Mouse (Mus musculus) heart, embryonic 15.5 days (tissue): ENCODE results near the gene Dut. TPM values are rescaled to one million over a fixed set of nuclear protein-coding genes. Genes with fewer than 3 reads are reported as not detected.

Source experiments
- ATAC-seq: fragments of 200-750 bp; cut with Nextera tagmentation; replicated peaks from 2 replicates; pipeline ENCODE4 v1.8.0; 2017; ENCODE audit warnings: low read depth, moderate TSS enrichment; ENCODE audit not compliant: insufficient number of reproducible peaks, insufficient read depth, low FRiP score
- H3K27ac ChIP-seq: fragments of 300-500 bp; sonication (generic); 2 replicates; pipeline ENCODE4 v1.5.1; 2015; ENCODE audit warnings: mild to moderate bottlenecking, inconsistent platforms
- H3K27me3 ChIP-seq: fragments of 300-500 bp; sonication (generic); 2 replicates; pipeline ENCODE4 v1.6.1; 2015; ENCODE audit warnings: inconsistent platforms
- H3K36me3 ChIP-seq: fragments of 300-500 bp; sonication (generic); 2 replicates; pipeline ENCODE4 v1.6.1; 2015; ENCODE audit warnings: mild to moderate bottlenecking, inconsistent platforms
- H3K4me1 ChIP-seq: fragments of 300-500 bp; sonication (generic); replicated peaks from 2 replicates; pipeline ENCODE4 v1.6.1; 2015; ENCODE audit warnings: inconsistent platforms
- H3K4me2 ChIP-seq: fragments of 300-500 bp; sonication (generic); 2 replicates; pipeline ENCODE4 v1.6.1; 2015; ENCODE audit warnings: inconsistent platforms, mild to moderate bottlenecking, moderate library complexity
- H3K4me3 ChIP-seq: fragments of 300-500 bp; sonication (generic); 2 replicates; pipeline ENCODE4 v1.5.1; 2015; ENCODE audit warnings: mild to moderate bottlenecking, inconsistent platforms
- H3K9ac ChIP-seq: fragments of 300-500 bp; sonication (generic); 2 replicates; pipeline ENCODE4 v1.6.1; 2015; ENCODE audit warnings: mild to moderate bottlenecking, inconsistent platforms
- H3K9me3 ChIP-seq: fragments of 300-500 bp; sonication (generic); replicated peaks from 2 replicates; pipeline ENCODE4 v1.6.1; 2016; ENCODE audit warnings: inconsistent platforms
- WGBS: fragments of 180-500 bp; shearing (Covaris S2); methylation state at CpG from one replicate; pipeline ENCODE4 v1.1.7; 2015; ENCODE audit warnings: mixed read lengths; 5-methylcytosine and 5-hydroxymethylcytosine counted together
- polyA plus RNA-seq: library from polyadenylated mRNA; unstranded; fragments of >200 nt; fragmentation: Nextera tagmentation; extraction: Ambion mirVana; gene quantifications from 2 replicates; pipeline ENCODE4 v1.2.1, GENCODE M21; 2015

Gene Dut
- polyA plus RNA-seq, 1 experiment from 2014 or later: 99.5 TPM

DNA sequence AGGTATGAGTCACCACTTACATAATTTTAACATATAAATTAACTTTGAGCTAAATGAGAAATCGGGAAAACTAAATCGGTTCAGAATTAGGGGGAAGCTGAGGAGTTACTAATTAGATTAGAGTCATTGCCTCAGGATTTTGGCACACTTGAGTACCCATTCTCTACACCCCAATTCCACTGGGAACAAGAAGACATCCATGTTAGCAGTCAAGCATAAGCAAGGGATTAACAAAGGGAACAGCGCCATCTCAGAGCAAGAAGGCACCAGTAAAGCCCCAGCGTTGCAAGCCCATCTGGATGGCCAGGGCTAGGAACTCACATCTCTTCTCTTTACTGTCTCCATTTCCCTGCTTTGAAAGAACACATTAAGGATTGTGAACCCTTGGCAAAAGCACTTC, 38.8 kb downstream of the Dut start:
- no peak overlapping the region for H3K4me2 ChIP-seq
- H3K9ac ChIP-seq: no peak overlapping the region
- H3K36me3 ChIP-seq: no peaks in the 10 kb centered on the region
- no peaks in the 10 kb centered on the region for H3K4me1 ChIP-seq
- H3K9me3 ChIP-seq: no peaks in the 10 kb centered on the region
- no peaks in the 10 kb centered on the region for H3K27me3 ChIP-seq
- 87% methylated on average over 4 of the region's 4 CpGs for WGBS
- no peak overlapping the region for H3K27ac ChIP-seq
- no peak for ATAC-seq
- H3K4me3 ChIP-seq: no peak overlapping the region

DNA sequence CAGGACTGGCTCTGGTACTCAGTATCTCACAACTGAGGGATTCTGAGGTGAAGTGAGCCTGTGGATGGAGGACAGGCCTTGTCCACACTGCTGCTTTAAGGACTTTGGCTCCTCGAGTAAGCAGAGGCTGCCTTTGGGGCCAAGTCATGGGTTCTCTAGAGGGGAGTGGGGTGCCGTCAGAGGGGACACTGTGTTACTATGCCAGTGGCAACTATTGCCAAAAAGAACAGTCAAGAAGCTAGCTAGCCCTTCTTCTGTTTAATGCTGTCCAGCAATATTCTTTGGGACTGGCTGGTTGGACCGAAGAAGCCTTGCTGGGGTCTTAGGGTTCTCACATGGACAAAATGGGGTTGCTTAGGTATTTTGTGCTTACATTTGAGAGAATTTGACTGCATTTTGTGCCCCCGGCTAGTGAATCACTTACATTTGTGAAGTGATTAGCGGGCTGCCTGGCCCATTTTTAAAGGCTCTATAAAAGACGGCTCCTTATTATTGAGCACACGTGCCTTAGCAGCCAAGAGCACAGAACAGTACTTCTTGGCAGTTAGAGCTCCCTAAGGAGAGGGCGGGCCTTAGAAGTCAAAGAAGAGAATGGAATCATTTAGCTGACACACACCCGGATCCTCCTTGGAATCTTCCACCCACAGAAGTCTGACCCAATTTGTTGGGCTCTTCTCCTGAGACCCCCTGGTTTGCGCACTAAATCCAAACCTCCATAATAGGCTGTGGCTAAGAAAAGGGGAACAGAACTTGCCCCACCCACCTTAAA, 43.4 kb downstream of the Dut start:
- ATAC-seq: no peak
- no peaks in the 10 kb centered on the region for H3K27me3 ChIP-seq
- H3K36me3 ChIP-seq: no peaks in the 10 kb centered on the region
- H3K4me1 ChIP-seq: 0 out of 2 replicates have a peak, but pooled peaks cover 2% of the 10 kb centered on the region
- WGBS: 80% methylated on average over 10 of the region's 10 CpGs
- H3K27ac ChIP-seq: no peak overlapping the region
- H3K4me2 ChIP-seq: no peak overlapping the region
- H3K4me3 ChIP-seq: no peak overlapping the region
- no peaks in the 10 kb centered on the region for H3K9me3 ChIP-seq
- H3K9ac ChIP-seq: no peak overlapping the region

GRCm38 (mm10) chr2:125291101-125291500, 44.1 kb downstream of the Dut start:
- no peaks in the 10 kb centered on the region for H3K27me3 ChIP-seq
- H3K36me3 ChIP-seq: no peaks in the 10 kb centered on the region
- H3K4me3 ChIP-seq: no peak overlapping the region
- no peak overlapping the region for H3K27ac ChIP-seq
- no peak overlapping the region for H3K9ac ChIP-seq
- no peaks in the 10 kb centered on the region for H3K9me3 ChIP-seq
- ATAC-seq: no peak
- no peak overlapping the region for H3K4me2 ChIP-seq
- 0 out of 2 replicates have a peak, but pooled peaks cover 2% of the 10 kb centered on the region for H3K4me1 ChIP-seq
- 44% methylated on average over 1 of the region's 1 CpGs for WGBS

DNA sequence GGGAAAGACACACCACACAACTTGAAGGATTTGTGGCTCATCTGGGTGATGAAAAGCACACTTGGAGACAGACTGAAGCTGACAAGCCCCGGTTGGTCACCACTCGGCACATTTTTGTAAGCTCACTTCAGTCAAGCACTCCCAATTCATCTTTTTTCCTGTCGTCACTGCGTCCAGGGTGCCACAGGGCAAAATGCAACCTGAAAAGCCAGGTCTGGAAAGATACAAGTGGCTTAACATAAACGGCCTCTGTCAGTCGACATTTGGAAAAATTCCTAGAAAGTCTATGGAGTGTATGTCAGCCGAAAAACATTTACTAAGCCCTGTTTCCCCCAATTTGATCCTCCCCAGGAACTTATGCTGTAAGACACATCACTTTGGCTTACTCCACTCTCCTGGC, 45.6 kb downstream of the Dut start:
- no peak overlapping the region for H3K9ac ChIP-seq
- no peak overlapping the region for H3K4me3 ChIP-seq
- ATAC-seq: no peak
- H3K4me1 ChIP-seq: 0 out of 2 replicates have a peak, but pooled peaks cover 2% of the 10 kb centered on the region
- no peaks in the 10 kb centered on the region for H3K27me3 ChIP-seq
- H3K36me3 ChIP-seq: no peaks in the 10 kb centered on the region
- WGBS: 41% methylated on average over 7 of the region's 7 CpGs
- no peaks in the 10 kb centered on the region for H3K9me3 ChIP-seq
- H3K27ac ChIP-seq: no peak overlapping the region
- H3K4me2 ChIP-seq: no peak overlapping the region

GRCm38 (mm10) chr2:125293969-125294491, 47.0 kb downstream of the Dut start:
- no peak overlapping the region for H3K4me2 ChIP-seq
- no peak overlapping the region for H3K9ac ChIP-seq
- ATAC-seq: no peak
- 74% methylated on average over 5 of the region's 5 CpGs for WGBS
- no peak overlapping the region for H3K4me3 ChIP-seq
- 0 out of 2 replicates have a peak, but pooled peaks cover 2% of the 10 kb centered on the region for H3K4me1 ChIP-seq
- no peaks in the 10 kb centered on the region for H3K27me3 ChIP-seq
- H3K27ac ChIP-seq: no peak overlapping the region
- H3K36me3 ChIP-seq: no peaks in the 10 kb centered on the region
- no peaks in the 10 kb centered on the region for H3K9me3 ChIP-seq

DNA sequence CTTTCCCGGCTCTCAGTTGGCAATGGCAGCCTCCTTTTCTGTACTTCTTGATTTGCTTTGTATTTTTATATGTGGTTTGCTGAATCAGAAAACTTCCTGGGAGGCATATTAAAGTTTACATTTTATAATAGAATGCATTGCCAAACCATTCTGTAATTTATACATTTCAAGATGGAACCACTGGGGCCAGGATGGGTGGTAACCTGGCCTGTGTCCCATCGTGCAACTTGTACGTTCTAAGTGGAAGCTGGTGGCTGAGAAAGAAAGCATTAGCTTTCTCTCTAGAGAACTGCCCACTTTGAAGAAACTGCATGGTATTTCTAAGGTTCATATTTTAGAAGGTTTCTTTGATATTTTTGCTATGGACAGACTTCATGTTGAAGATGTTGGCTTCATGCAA, 48.5 kb downstream of the Dut start:
- ATAC-seq: no peak
- Histone ChIP-seq H3K36me3 (no peaks in the 10 kb centered on the region), H3K9ac (no peak overlapping the region), H3K4me2 (no peak overlapping the region), H3K4me1 (0 out of 2 replicates have a peak, but pooled peaks cover 2% of the 10 kb centered on the region), H3K4me3 (no peak overlapping the region), H3K27ac (no peak overlapping the region), H3K9me3 (no peaks in the 10 kb centered on the region), H3K27me3 (no peaks in the 10 kb centered on the region)
- WGBS: 81% methylated on average over 3 of the region's 3 CpGs

- Histone ChIP-seq H3K27ac (no peak overlapping the region), H3K9ac (no peak overlapping the region), H3K4me2 (no peak overlapping the region), H3K27me3 (no peaks in the 10 kb centered on the region), H3K4me1 (no peaks in the 10 kb centered on the region), H3K36me3 (0 out of 2 replicates have a peak, but pooled peaks cover 5% of the 10 kb centered on the region), H3K4me3 (no peak overlapping the region), H3K9me3 (no peaks in the 10 kb centered on the region)
- ATAC-seq: no peak
- 95% methylated on average over 1 of the region's 1 CpGs for WGBS
These were observed 51.9 kb downstream of the Dut start for GRCm38 (mm10) chr2:125298841-125299240.

GRCm38 (mm10) chr2:125301877-125302624, 55.1 kb downstream of the Dut start:
- 59% methylated on average over 9 of the region's 9 CpGs for WGBS
- no peak overlapping the region for H3K9ac ChIP-seq
- ATAC-seq: no peak
- H3K4me1 ChIP-seq: no peaks in the 10 kb centered on the region
- H3K36me3 ChIP-seq: peaks cover 8% of the 10 kb centered on the region; the same call in 1 of the 2 replicates
- no peaks in the 10 kb centered on the region for H3K9me3 ChIP-seq
- no peaks in the 10 kb centered on the region for H3K27me3 ChIP-seq
- no peak overlapping the region for H3K4me2 ChIP-seq
- no peak overlapping the region for H3K27ac ChIP-seq
- no peak overlapping the region for H3K4me3 ChIP-seq

DNA sequence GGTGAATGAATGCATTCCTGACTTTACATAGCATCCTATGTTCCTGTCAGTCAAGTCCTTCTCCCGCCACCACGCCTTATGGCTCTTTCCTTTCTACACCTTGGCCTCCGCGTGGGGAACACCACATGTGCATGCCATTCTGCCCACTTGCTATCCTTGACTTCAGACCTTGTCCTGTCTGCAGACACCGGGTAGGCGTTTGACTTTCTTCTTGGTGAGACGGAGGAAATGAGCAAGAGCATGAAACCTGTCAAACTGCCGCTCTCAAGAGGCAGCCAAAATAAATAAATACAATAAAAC, 55.6 kb downstream of the Dut start:
- Histone ChIP-seq H3K4me2 (no peak overlapping the region), H3K9ac (no peak overlapping the region), H3K4me3 (no peak overlapping the region), H3K9me3 (no peaks in the 10 kb centered on the region), H3K27ac (no peak overlapping the region), H3K27me3 (no peaks in the 10 kb centered on the region), H3K36me3 (peaks cover 12% of the 10 kb centered on the region; the same call in 1 of the 2 replicates), H3K4me1 (no peaks in the 10 kb centered on the region)
- ATAC-seq: no peak
- 77% methylated on average over 8 of the region's 8 CpGs for WGBS

DNA sequence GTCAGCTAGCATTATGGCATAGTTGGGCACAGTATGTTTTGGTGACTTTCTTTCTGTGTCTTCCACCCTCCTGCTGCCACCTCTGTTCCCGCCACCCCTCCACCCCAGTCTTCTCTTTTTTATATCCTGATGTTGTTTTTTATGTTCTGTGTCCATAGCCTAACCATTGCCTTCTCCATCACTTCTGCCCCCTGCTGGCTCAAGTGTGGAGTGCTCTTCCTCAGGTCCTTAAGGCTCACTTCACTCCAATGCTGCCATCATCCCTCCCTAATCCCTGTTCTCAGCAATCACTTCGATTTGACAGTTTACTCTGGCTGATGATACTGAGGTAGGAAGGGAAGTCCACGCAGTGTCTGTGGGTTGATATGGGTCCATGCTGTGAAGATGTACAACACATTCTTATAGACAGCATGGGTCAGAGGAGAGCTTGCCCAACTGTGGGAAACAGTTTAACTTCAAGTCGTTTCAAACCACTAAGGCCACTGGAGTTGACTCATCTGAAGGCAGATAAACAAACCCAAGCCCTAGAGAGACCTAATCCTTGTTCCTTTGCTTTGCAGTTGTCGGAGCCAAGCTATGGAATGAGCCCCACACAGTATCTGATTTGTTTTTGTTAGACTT, 56.9 kb downstream of the Dut start:
- H3K4me1 ChIP-seq: no peaks in the 10 kb centered on the region
- H3K4me2 ChIP-seq: no peak overlapping the region
- H3K27ac ChIP-seq: no peak overlapping the region
- no peak for ATAC-seq
- no peak overlapping the region for H3K4me3 ChIP-seq
- no peaks in the 10 kb centered on the region for H3K27me3 ChIP-seq
- peaks cover 12% of the 10 kb centered on the region; the same call in 1 of the 2 replicates for H3K36me3 ChIP-seq
- no peaks in the 10 kb centered on the region for H3K9me3 ChIP-seq
- no peak overlapping the region for H3K9ac ChIP-seq
- 65% methylated on average over 5 of the region's 5 CpGs for WGBS

DNA sequence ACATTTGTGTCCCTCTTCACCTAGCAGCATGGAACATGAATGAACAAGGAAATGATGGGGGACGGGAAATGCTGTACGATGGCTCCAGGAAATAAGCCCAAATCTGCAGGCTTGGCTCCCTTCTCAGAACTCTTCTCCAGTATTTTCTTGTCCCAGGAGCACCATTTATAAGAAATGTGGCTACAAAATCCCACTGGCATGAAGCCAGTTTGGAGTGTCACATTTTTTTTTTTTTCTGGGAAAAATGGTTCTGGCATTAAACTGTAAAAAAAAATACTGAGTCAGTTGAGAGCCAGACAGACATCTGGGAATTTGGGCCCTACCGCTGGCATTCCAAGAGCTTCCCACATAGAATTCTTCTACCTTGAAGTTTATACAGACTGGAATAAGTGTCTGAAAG, 57.8 kb downstream of the Dut start:
- Histone ChIP-seq H3K27me3 (no peaks in the 10 kb centered on the region), H3K4me3 (no peak overlapping the region), H3K4me1 (no peaks in the 10 kb centered on the region), H3K9me3 (no peaks in the 10 kb centered on the region), H3K4me2 (no peak overlapping the region), H3K27ac (no peak overlapping the region), H3K36me3 (peaks cover 18% of the 10 kb centered on the region; the same call in 1 of the 2 replicates), H3K9ac (no peak overlapping the region)
- 82% methylated on average over 3 of the region's 3 CpGs for WGBS
- no peak for ATAC-seq
